Comparison of ENCODE assay signal across 27 mouse cellular contexts in the genomic region with DNA sequence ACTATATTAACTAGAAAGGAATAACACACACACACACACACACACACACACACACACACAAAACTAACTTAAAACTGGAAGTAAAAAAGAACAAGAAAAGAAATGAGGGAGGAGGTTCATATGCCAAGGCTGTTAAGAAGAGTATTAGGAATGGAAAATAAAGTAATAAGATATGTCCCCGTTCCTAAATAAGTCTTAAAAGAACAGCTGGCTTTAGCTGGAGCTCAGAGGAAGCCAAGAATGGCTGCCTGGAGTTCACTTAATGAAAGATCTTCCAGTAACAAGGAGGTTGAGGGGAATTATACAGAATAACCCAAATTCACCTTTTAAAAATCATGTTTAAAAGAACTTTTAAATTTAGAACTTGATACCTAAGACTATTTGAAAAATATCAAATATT.
DNase-seq lines count a peak whose midpoint lies in the region; ATAC-seq and TF ChIP-seq lines count a peak whose summit lies in the region.
"Had no signal": no experiment of that assay in that cellular context is flagged by ENCODE, and none has a peak within 500 bp of the region (broad histone marks: within the 10 kb centered on the region; RNA-seq: fewer than 3 reads in every experiment).

No protein-coding gene starts in this region.

- no peaks in the 10 kb centered on the region for H3K9me3 ChIP-seq in forebrain, embryonic 15.5 days
- H3K9me3 ChIP-seq: forebrain, embryonic 10.5 days; hindbrain, embryonic 15.5 days; liver, embryonic 12.5 days; lung, embryonic 15.5 days; megakaryocyte, embryonic 14.5 days; neural tube, embryonic 12.5 days had no signal

- TF ChIP-seq POLR2A in myocyte (IDR thresholded peaks at IDR 0.05; ENCODE audit: insufficient read length, low read depth), result no peak

- ATAC-seq in forebrain, embryonic 15.5 days (replicated peaks), result no peak
- ATAC-seq: forebrain, postnatal 0 days; liver, embryonic 12.5 days; Patski had no signal

- 71% methylated on average over 1 of the region's 1 CpGs for WGBS in forebrain, embryonic 15.5 days

- peak; percentile 19 for DNase-seq in heart, adult 8-10 months (ENCODE audit: low spot score)
- no peak for DNase-seq in heart, postnatal 25 days (ENCODE audit: low spot score)
- peak; percentile 48 for DNase-seq in kidney, postnatal 10 days
- DNase-seq in kidney, postnatal 36 days, result no peak
- peak; percentile 10 for DNase-seq in lung, postnatal 10 days
- no peak for DNase-seq in lung, adult 18-20 months
- DNase-seq: adrenal gland, adult 2 months; B cell, adult 2 months; cerebellum, adult 11 months; cerebellum, adult 9-11 months; forebrain, postnatal 0 days; kidney, adult 2 months; midbrain, embryonic 14.5 days; right cerebral cortex, postnatal 14 days; spleen, adult 18-20 months; thymus, postnatal 14 days had no signal

- no peak overlapping the region for H3ac ChIP-seq in myocyte (ENCODE audit: control insufficient read depth, insufficient read length)

- peak overlapping the region; percentile 22 for H3K4me2 ChIP-seq in myocyte (ENCODE audit: low read depth)
- no peak overlapping the region for H3K4me2 ChIP-seq in forebrain, embryonic 15.5 days (replicated peaks)
- H3K4me2 ChIP-seq: hindbrain, embryonic 15.5 days; liver, embryonic 12.5 days; lung, embryonic 15.5 days; neural tube, embryonic 12.5 days had no signal

- no peaks in the 10 kb centered on the region for H3K4me1 ChIP-seq in forebrain, embryonic 15.5 days
- H3K4me1 ChIP-seq: forebrain, embryonic 10.5 days; hindbrain, embryonic 15.5 days; liver, embryonic 12.5 days; lung, embryonic 15.5 days; megakaryocyte, embryonic 14.5 days; neural tube, embryonic 12.5 days had no signal

- no peaks in the 10 kb centered on the region for H3K27me3 ChIP-seq in myocyte (ENCODE audit: control insufficient read depth, insufficient read depth, insufficient read length)
- H3K27me3 ChIP-seq in forebrain, embryonic 15.5 days, result no peaks in the 10 kb centered on the region
- H3K27me3 ChIP-seq: CH12.LX; hindbrain, embryonic 15.5 days; liver, embryonic 12.5 days; lung, embryonic 15.5 days; megakaryocyte, embryonic 14.5 days; neural tube, embryonic 12.5 days; Patski had no signal

- H3K9ac ChIP-seq in forebrain, embryonic 15.5 days (replicated peaks), result no peak overlapping the region
- H3K9ac ChIP-seq: forebrain, postnatal 0 days; hindbrain, embryonic 15.5 days; liver, embryonic 12.5 days; lung, embryonic 15.5 days; neural tube, embryonic 12.5 days had no signal

- intact Hi-C loops in heart, postnatal 25 days (cut with DNase I), result no loop called here

- no peaks in the 10 kb centered on the region for H3K79me2 ChIP-seq in myocyte (ENCODE audit: control insufficient read depth, insufficient read depth)

- H3K27ac ChIP-seq in forebrain, embryonic 15.5 days (replicated peaks), result no peak overlapping the region
- H3K27ac ChIP-seq: forebrain, embryonic 10.5 days; hindbrain, embryonic 15.5 days; liver, embryonic 12.5 days; lung, embryonic 15.5 days; neural tube, embryonic 12.5 days had no signal

- H3K4me3 ChIP-seq in myocyte, result no peak overlapping the region
- H3K4me3 ChIP-seq in forebrain, embryonic 15.5 days, result no peak overlapping the region
- H3K4me3 ChIP-seq: forebrain, embryonic 10.5 days; hindbrain, embryonic 15.5 days; liver, embryonic 12.5 days; lung, embryonic 15.5 days; megakaryocyte, embryonic 14.5 days; neural tube, embryonic 12.5 days had no signal

- H3K36me3 ChIP-seq in myocyte (ENCODE audit: control insufficient read depth, insufficient read depth), result no peaks in the 10 kb centered on the region
- no peaks in the 10 kb centered on the region for H3K36me3 ChIP-seq in forebrain, embryonic 15.5 days
- H3K36me3 ChIP-seq: forebrain, embryonic 10.5 days; G1E; hindbrain, embryonic 15.5 days; liver, embryonic 12.5 days; lung, embryonic 15.5 days; neural tube, embryonic 12.5 days had no signal

TF ChIP-seq in myocyte, 11 proteins besides CTCF, POLR2A, EP300 and RAD21:
- TF ChIP-seq TCF12 (IDR thresholded peaks at IDR 0.05; ENCODE audit: insufficient read depth, poor library complexity, severe bottlenecking), result peak; percentile 9
- no peak for TF ChIP-seq CEBPB (IDR thresholded peaks at IDR 0.05; ENCODE audit: insufficient read depth, poor library complexity, severe bottlenecking)

Comparison
In these comparisons a context has a peak if more than half of its experiments do, and no peak if none do; other contexts are left out.
1. DNase-seq: peak in heart, adult 8-10 months (single experiment), kidney, postnatal 10 days (single experiment) and lung, postnatal 10 days (single experiment); none in heart, postnatal 25 days (single experiment), kidney, postnatal 36 days (0 of 2) and lung, adult 18-20 months (0 of 2).